Mouse (Mus musculus) embryonic facial prominence, embryonic 14.5 days (tissue): ENCODE results near the gene Wdr37. TPM values are rescaled to one million over a fixed set of nuclear protein-coding genes. Genes with fewer than 3 reads are reported as not detected.

Experiments
- ATAC-seq: fragments of 200-750 bp; cut with Nextera tagmentation; 2 replicates; pipeline ENCODE4 v1.8.0; 2017; ENCODE audit warnings: low read depth, moderate number of reproducible peaks, moderate TSS enrichment
- DNase-seq: peaks from one replicate; pipeline ENCODE4 v3.0.0-alpha.2; 2015; ENCODE audit warnings: low spot score
- H3K27ac ChIP-seq: fragments of 300-500 bp; sonication (generic); replicated peaks from 2 replicates; pipeline ENCODE4 v1.5.1; 2014; ENCODE audit warnings: low read depth, mild to moderate bottlenecking, low read length, moderate library complexity
- H3K27me3 ChIP-seq: fragments of 300-500 bp; sonication (generic); replicated peaks from 2 replicates; pipeline ENCODE4 v1.6.1; 2014; ENCODE audit warnings: low read length; ENCODE audit not compliant: control insufficient read depth, insufficient read depth
- H3K36me3 ChIP-seq: fragments of 300-500 bp; sonication (generic); 2 replicates; pipeline ENCODE4 v1.6.1; 2014; ENCODE audit warnings: low read length, mixed read lengths; ENCODE audit not compliant: control insufficient read depth, insufficient read depth
- H3K4me1 ChIP-seq: fragments of 300-500 bp; sonication (generic); 2 replicates; pipeline ENCODE4 v1.6.1; 2014; ENCODE audit warnings: antibody characterized with exemption, low read length; ENCODE audit not compliant: control insufficient read depth, insufficient read depth
- H3K4me2 ChIP-seq: fragments of 300-500 bp; sonication (generic); 2 replicates; pipeline ENCODE4 v1.6.1; 2014; ENCODE audit warnings: low read depth, mild to moderate bottlenecking, low read length, moderate library complexity, mixed read lengths
- H3K4me3 ChIP-seq: fragments of 300-500 bp; sonication (generic); 2 replicates; pipeline ENCODE4 v1.5.1; 2014; ENCODE audit warnings: low read depth, mild to moderate bottlenecking, low read length
- H3K9ac ChIP-seq: fragments of 300-500 bp; sonication (generic); 2 replicates; pipeline ENCODE4 v1.6.1; 2014; ENCODE audit warnings: low read depth, mild to moderate bottlenecking, low read length, moderate library complexity, mixed read lengths
- H3K9me3 ChIP-seq: fragments of 300-500 bp; sonication (generic); 2 replicates; pipeline ENCODE4 v1.6.1; 2016; ENCODE audit warnings: low read length; ENCODE audit not compliant: control insufficient read depth
- WGBS: fragments of 180-500 bp; shearing (Covaris S2); extraction: QIAGEN DNeasy Blood & Tissue Kit; methylation state at CpG from one replicate; pipeline ENCODE4 v1.1.7; 2014; 5-methylcytosine and 5-hydroxymethylcytosine counted together
- polyA plus RNA-seq: library from polyadenylated mRNA; unstranded; fragments of >200 nt; fragmentation: Nextera tagmentation; extraction: Ambion mirVana; gene quantifications from 2 replicates; pipeline ENCODE4 v1.2.1, GENCODE M21; 2014

Wdr37 gene
- polyA plus RNA-seq, 1 experiment from 2014 or later: 21.9 TPM

- Histone ChIP-seq H3K4me3 (no peak overlapping the region), H3K36me3 (no peaks in the 10 kb centered on the region), H3K27me3 (no peaks in the 10 kb centered on the region), H3K4me1 (peaks cover 13% of the 10 kb centered on the region; the same call in 1 of the 2 replicates), H3K9me3 (no peaks in the 10 kb centered on the region), H3K27ac (no peak overlapping the region), H3K9ac (no peak overlapping the region), H3K4me2 (no peak overlapping the region)
- 87% methylated on average over 1 of the region's 1 CpGs for WGBS
- no peak for DNase-seq
- no peak for ATAC-seq
Measured at GRCm38 (mm10) chr13:8873776-8874175, 2.1 kb upstream of the Wdr37 start.

GRCm38 (mm10) chr13:8870510-8871313, 997 bp downstream of the Wdr37 start:
- H3K27ac ChIP-seq: peak overlapping the region; percentile 98
- peak overlapping the region; percentile 76 for H3K4me2 ChIP-seq
- no peaks in the 10 kb centered on the region for H3K36me3 ChIP-seq
- H3K4me3 ChIP-seq: peak overlapping the region; percentile 88
- no peaks in the 10 kb centered on the region for H3K27me3 ChIP-seq
- peaks cover 13% of the 10 kb centered on the region; the same call in 1 of the 2 replicates for H3K4me1 ChIP-seq
- H3K9ac ChIP-seq: peak overlapping the region; percentile 88
- no peaks in the 10 kb centered on the region for H3K9me3 ChIP-seq
- under 1% methylated on average over 57 of the region's 57 CpGs for WGBS
- peak; percentile 96 for DNase-seq
- ATAC-seq: peak; percentile 96

- Histone ChIP-seq H3K9me3 (no peaks in the 10 kb centered on the region), H3K9ac (peak overlapping the region; percentile 88), H3K4me1 (peaks cover 13% of the 10 kb centered on the region; the same call in 1 of the 2 replicates), H3K27me3 (no peaks in the 10 kb centered on the region), H3K4me3 (peak overlapping the region; percentile 88), H3K27ac (peak overlapping the region; percentile 98), H3K36me3 (no peaks in the 10 kb centered on the region), H3K4me2 (peak overlapping the region; percentile 50)
- ATAC-seq (no peak), DNase-seq (peak; percentile 22)
- WGBS: 5% methylated on average over 9 of the region's 9 CpGs
Measured at GRCm38 (mm10) chr13:8870160-8870509, 1.6 kb downstream of the Wdr37 start.

- Histone ChIP-seq H3K27me3 (no peaks in the 10 kb centered on the region), H3K27ac (no peak overlapping the region), H3K4me3 (peak overlapping the region; percentile 88), H3K9ac (peak overlapping the region; percentile 88), H3K4me1 (peaks cover 13% of the 10 kb centered on the region; the same call in 1 of the 2 replicates), H3K36me3 (no peaks in the 10 kb centered on the region), H3K4me2 (peak overlapping the region; percentile 50), H3K9me3 (no peaks in the 10 kb centered on the region)
- ATAC-seq (no peak), DNase-seq (no peak)
- WGBS: 75% methylated on average over 5 of the region's 5 CpGs
Measured at GRCm38 (mm10) chr13:8869578-8870157, 2.0 kb downstream of the Wdr37 start.

- DNase-seq (peak; percentile 10), ATAC-seq (no peak)
- Histone ChIP-seq H3K9me3 (no peaks in the 10 kb centered on the region), H3K4me3 (no peak overlapping the region), H3K27ac (no peak overlapping the region), H3K27me3 (no peaks in the 10 kb centered on the region), H3K4me1 (0 out of 2 replicates have a peak, but pooled peaks cover 9% of the 10 kb centered on the region), H3K36me3 (0 out of 2 replicates have a peak, but pooled peaks cover 4% of the 10 kb centered on the region), H3K4me2 (no peak overlapping the region), H3K9ac (no peak overlapping the region)
- 84% methylated on average over 7 of the region's 7 CpGs for WGBS
Measured at GRCm38 (mm10) chr13:8866612-8867011, 5.1 kb downstream of the Wdr37 start.

GRCm38 (mm10) chr13:8864990-8865389, 6.7 kb downstream of the Wdr37 start:
- no peak for ATAC-seq
- Histone ChIP-seq H3K4me2 (no peak overlapping the region), H3K36me3 (peaks cover 13% of the 10 kb centered on the region), H3K27ac (no peak overlapping the region), H3K9ac (no peak overlapping the region), H3K4me3 (no peak overlapping the region), H3K27me3 (no peaks in the 10 kb centered on the region), H3K9me3 (no peaks in the 10 kb centered on the region), H3K4me1 (0 out of 2 replicates have a peak, but pooled peaks cover 7% of the 10 kb centered on the region)
- DNase-seq: no peak
- WGBS: 85% methylated on average over 3 of the region's 3 CpGs

GRCm38 (mm10) chr13:8860861-8861260, 10.8 kb downstream of the Wdr37 start:
- no peaks in the 10 kb centered on the region for H3K9me3 ChIP-seq
- H3K4me3 ChIP-seq: no peak overlapping the region
- H3K27me3 ChIP-seq: no peaks in the 10 kb centered on the region
- no peaks in the 10 kb centered on the region for H3K4me1 ChIP-seq
- H3K9ac ChIP-seq: no peak overlapping the region
- no peak overlapping the region for H3K4me2 ChIP-seq
- ATAC-seq (no peak), DNase-seq (no peak)
- 94% methylated on average over 9 of the region's 9 CpGs for WGBS
- H3K27ac ChIP-seq: no peak overlapping the region
- H3K36me3 ChIP-seq: peaks cover 33% of the 10 kb centered on the region

- Histone ChIP-seq H3K36me3 (peaks cover 49% of the 10 kb centered on the region), H3K4me2 (no peak overlapping the region), H3K9ac (no peak overlapping the region), H3K27ac (no peak overlapping the region), H3K9me3 (no peaks in the 10 kb centered on the region), H3K4me3 (no peak overlapping the region), H3K27me3 (no peaks in the 10 kb centered on the region), H3K4me1 (no peaks in the 10 kb centered on the region)
- no peak for DNase-seq
- 94% methylated on average over 6 of the region's 6 CpGs for WGBS
- no peak for ATAC-seq
Measured at GRCm38 (mm10) chr13:8858453-8858852, 13.3 kb downstream of the Wdr37 start.
